Comparison of ENCODE assay signal across 9 mouse cellular contexts in the genomic region with DNA sequence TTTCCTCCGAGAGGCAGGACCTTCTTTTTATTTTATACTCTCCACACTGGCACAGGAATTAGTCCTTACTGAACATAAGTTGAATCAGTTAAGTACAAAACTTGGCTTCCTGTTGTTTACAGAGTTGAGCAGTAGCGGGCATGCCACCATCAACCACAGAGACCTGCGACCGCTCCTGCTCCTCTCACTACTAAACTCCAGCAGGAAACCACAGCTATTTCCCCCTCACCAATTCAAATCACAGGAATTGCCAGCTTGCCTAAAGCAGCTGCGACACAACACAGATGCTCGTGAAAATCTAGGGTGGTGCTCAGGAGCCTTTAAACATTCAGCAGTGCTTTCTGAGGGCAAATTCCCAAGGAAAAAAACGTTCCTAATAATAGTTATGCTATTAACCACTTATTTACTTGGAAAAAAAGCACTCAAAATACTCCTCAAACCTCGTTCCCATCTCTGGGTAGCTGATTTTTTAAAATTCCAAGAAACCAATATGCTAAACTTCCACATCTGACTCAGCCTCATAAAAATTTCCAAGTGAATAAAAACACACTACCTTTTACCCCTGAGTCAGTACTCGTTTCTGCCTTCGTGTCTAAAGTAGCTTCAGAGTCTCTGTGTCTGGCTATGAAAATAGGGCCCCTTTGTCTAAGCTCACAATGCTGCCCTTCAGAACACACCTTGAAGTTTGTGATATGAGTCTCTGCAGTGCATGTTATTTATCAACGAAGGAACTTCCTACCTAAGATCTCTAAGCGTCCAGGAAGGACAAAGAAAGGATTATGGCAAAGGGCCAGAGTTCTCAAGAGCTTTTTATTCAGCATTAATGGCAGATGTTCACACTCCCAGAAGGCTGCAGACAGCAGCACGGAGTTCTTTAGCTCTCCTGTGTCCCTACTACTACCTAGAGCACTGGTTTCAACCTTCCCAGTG. TPM values are rescaled to one million over a fixed set of nuclear protein-coding genes. Genes with fewer than 3 reads are reported as not detected.
DNase-seq lines count a peak whose midpoint lies in the region; ATAC-seq and TF ChIP-seq lines count a peak whose summit lies in the region.
"Had no signal": no experiment of that assay in that cellular context is flagged by ENCODE, and none has a peak within 500 bp of the region (broad histone marks: within the 10 kb centered on the region; RNA-seq: fewer than 3 reads in every experiment).

No protein-coding gene starts in this region.

- no peak for TF ChIP-seq CTCF in hindbrain, postnatal 0 days (IDR thresholded peaks at IDR 0.05; ENCODE audit: low read depth)
- TF ChIP-seq CTCF in CH12.LX (conservative IDR thresholded peaks at IDR 0.05 in 1 of 2, IDR thresholded peaks at IDR 0.05 in 1 of 2; ENCODE audit: low read depth in 2 of 2, low read length in 2 of 2): no peak

- no peak for ATAC-seq in hindbrain, postnatal 0 days
- no peak for ATAC-seq in hindbrain, embryonic 13.5 days (ENCODE audit: low FRiP score)
- 0 out of 2 replicates have a peak, but pooled peaks have one; percentile 27 for ATAC-seq in forebrain, embryonic 15.5 days (replicated peaks)
- ATAC-seq: hindbrain, embryonic 16.5 days had no signal

- dilution Hi-C loops in CH12.LX (cut with MboI; ENCODE audit: extremely low pct_ligation_motif_present, extremely low pct_unique_long_range_greater_than_20kb, low sequenced_read_pairs): no loop called here

- H3K79me2 ChIP-seq in CH12.LX (replicated peaks; ENCODE audit: control insufficient read depth, extremely low read depth, insufficient read depth, poor library complexity, severe bottlenecking) (no peaks in the 10 kb centered on the region), myocyte (ENCODE audit: control insufficient read depth, insufficient read depth) (no peaks in the 10 kb centered on the region)

- no peaks in the 10 kb centered on the region for H3K27me3 ChIP-seq in hindbrain, postnatal 0 days (ENCODE audit: insufficient read depth, low read length)
- no peaks in the 10 kb centered on the region for H3K27me3 ChIP-seq in hindbrain, embryonic 13.5 days
- H3K27me3 ChIP-seq in CH12.LX (replicated peaks) (no peaks in the 10 kb centered on the region), myocyte (ENCODE audit: control insufficient read depth, insufficient read depth, insufficient read length) (no peaks in the 10 kb centered on the region)
- H3K27me3 ChIP-seq in forebrain, embryonic 15.5 days: no peaks in the 10 kb centered on the region

- TF ChIP-seq RAD21 in CH12.LX (IDR thresholded peaks at IDR 0.05; ENCODE audit: low read depth, low read length): no peak

- in situ Hi-C loops in CH12.LX (cut with MboI; ENCODE audit: low pct_ligation_motif_present, low pct_unique_long_range_greater_than_20kb, low sequenced_read_pairs): no loop called here

- no peak overlapping the region for H3K9ac ChIP-seq in hindbrain, postnatal 0 days (replicated peaks; ENCODE audit: low read length)
- H3K9ac ChIP-seq in hindbrain, embryonic 13.5 days: no peak overlapping the region
- no peak overlapping the region for H3K9ac ChIP-seq in CH12.LX (ENCODE audit: insufficient read depth, low read depth)
- H3K9ac ChIP-seq in forebrain, embryonic 15.5 days (replicated peaks): no peak overlapping the region

- H3K4me2 ChIP-seq in hindbrain, postnatal 0 days (ENCODE audit: low read depth, low read length): no peak overlapping the region
- no peak overlapping the region for H3K4me2 ChIP-seq in hindbrain, embryonic 13.5 days
- H3K4me2 ChIP-seq in CH12.LX (ENCODE audit: insufficient read depth, low read depth, poor library complexity, severe bottlenecking) (no peak overlapping the region), myocyte (ENCODE audit: low read depth) (peak overlapping the region; percentile 72)
- H3K4me2 ChIP-seq in forebrain, embryonic 15.5 days (replicated peaks): no peak overlapping the region

- no peaks in the 10 kb centered on the region for H3K36me3 ChIP-seq in hindbrain, postnatal 0 days (ENCODE audit: insufficient read depth, low read length)
- H3K36me3 ChIP-seq in hindbrain, embryonic 13.5 days: no peaks in the 10 kb centered on the region
- no peaks in the 10 kb centered on the region for H3K36me3 ChIP-seq in CH12.LX (replicated peaks in 1 of 2; ENCODE audit: control insufficient read depth in 1 of 2, insufficient read depth in 1 of 2, low read length in 1 of 2)
- H3K36me3 ChIP-seq in forebrain, embryonic 15.5 days: no peaks in the 10 kb centered on the region
- no peaks in the 10 kb centered on the region for H3K36me3 ChIP-seq in myocyte (ENCODE audit: control insufficient read depth, insufficient read depth)

- no peaks in the 10 kb centered on the region for H3K9me3 ChIP-seq in hindbrain, postnatal 0 days (ENCODE audit: low read length)
- H3K9me3 ChIP-seq in hindbrain, embryonic 13.5 days: no peaks in the 10 kb centered on the region
- no peaks in the 10 kb centered on the region for H3K9me3 ChIP-seq in CH12.LX (replicated peaks; ENCODE audit: low read length)
- H3K9me3 ChIP-seq in forebrain, embryonic 15.5 days: no peaks in the 10 kb centered on the region

- intact Hi-C loops in left cerebral cortex, postnatal 4 days (cut with DNase I): no loop called here

- peaks cover 3% of the 10 kb centered on the region; the same call in 1 of the 2 replicates for H3K4me1 ChIP-seq in hindbrain, postnatal 0 days (ENCODE audit: insufficient read depth, low read length)
- no peaks in the 10 kb centered on the region for H3K4me1 ChIP-seq in hindbrain, embryonic 13.5 days (replicated peaks)
- H3K4me1 ChIP-seq in CH12.LX (ENCODE audit: control insufficient read depth in 1 of 2, insufficient read depth in 2 of 2): peaks cover 0 to 16% of the 10 kb centered on the region in 2 experiments; a peak in 2 of 4 replicates
- peaks cover 19% of the 10 kb centered on the region for H3K4me1 ChIP-seq in forebrain, embryonic 15.5 days

- 38% methylated on average over 13 of the region's 13 CpGs for WGBS in hindbrain, postnatal 0 days
- WGBS in hindbrain, embryonic 13.5 days: 69% methylated on average over 13 of the region's 13 CpGs
- 19% methylated on average over 13 of the region's 13 CpGs for WGBS in forebrain, embryonic 15.5 days

- TF ChIP-seq EP300 in CH12.LX (IDR thresholded peaks at IDR 0.05; ENCODE audit: low read length): no peak

- no peak overlapping the region for H3ac ChIP-seq in myocyte (ENCODE audit: control insufficient read depth, insufficient read length)

- no peak overlapping the region for H3K27ac ChIP-seq in hindbrain, postnatal 0 days
- no peak overlapping the region for H3K27ac ChIP-seq in hindbrain, embryonic 13.5 days
- H3K27ac ChIP-seq in CH12.LX (ENCODE audit: insufficient read depth, low read depth): no peak overlapping the region
- no peak overlapping the region for H3K27ac ChIP-seq in forebrain, embryonic 15.5 days (replicated peaks)

- TF ChIP-seq POLR2A in CH12.LX (IDR thresholded peaks at IDR 0.05; ENCODE audit: low read depth, low read length) (no peak), myocyte (IDR thresholded peaks at IDR 0.05; ENCODE audit: insufficient read length, low read depth) (no peak)

- no peak overlapping the region for H3K4me3 ChIP-seq in hindbrain, postnatal 0 days (ENCODE audit: low read length)
- no peak overlapping the region for H3K4me3 ChIP-seq in hindbrain, embryonic 13.5 days
- H3K4me3 ChIP-seq in CH12.LX (replicated peaks in 1 of 3; ENCODE audit: low read depth in 2 of 3, low read length in 2 of 3, poor library complexity in 1 of 3) (no peak overlapping the region), myocyte (no peak overlapping the region)
- no peak overlapping the region for H3K4me3 ChIP-seq in forebrain, embryonic 15.5 days

- DNase-seq in hindbrain, postnatal 0 days (ENCODE audit: low spot score): peak; percentile 33
- DNase-seq in CH12.LX (ENCODE audit: extremely low read depth): peak; percentile 26
- no peak for DNase-seq in adrenal gland, adult 8-10 months
- DNase-seq in left cerebral cortex, postnatal 4 days: no peak
- no peak for DNase-seq in gastrocnemius, postnatal 10 days

TF ChIP-seq in CH12.LX, 34 proteins besides CTCF, POLR2A, EP300 and RAD21:
- TF ChIP-seq BHLHE40 (IDR thresholded peaks at IDR 0.05; ENCODE audit: low read depth, low read length) (0 out of 2 replicates have a peak, but pooled peaks have one; percentile 21), USF1 (IDR thresholded peaks at IDR 0.05; ENCODE audit: low read depth, low read length) (no peak)

TF ChIP-seq in myocyte, 11 proteins besides CTCF, POLR2A, EP300 and RAD21:
- no peak for TF ChIP-seq REST (IDR thresholded peaks at IDR 0.05; ENCODE audit: insufficient read depth, insufficient read length)
- no peak for TF ChIP-seq CEBPB (IDR thresholded peaks at IDR 0.05; ENCODE audit: insufficient read depth, poor library complexity, severe bottlenecking)
- TF ChIP-seq MYOD1 (IDR thresholded peaks at IDR 0.05; ENCODE audit: control insufficient read depth in 1 of 3, insufficient read length in 2 of 3, low read depth in 2 of 3): peak in 2 of 3 experiments; percentile 66 to 70
- no peak for TF ChIP-seq MAX (IDR thresholded peaks at IDR 0.05; ENCODE audit: low read depth)
- no peak for TF ChIP-seq TCF3 (IDR thresholded peaks at IDR 0.05; ENCODE audit: insufficient read length, low read depth)
- no peak for TF ChIP-seq USF1 (IDR thresholded peaks at IDR 0.05; ENCODE audit: low read depth)
- no peak for TF ChIP-seq SRF (IDR thresholded peaks at IDR 0.05; ENCODE audit: control insufficient read depth, insufficient read length, low read depth)
- TF ChIP-seq TCF12 (IDR thresholded peaks at IDR 0.05; ENCODE audit: insufficient read depth, poor library complexity, severe bottlenecking): peak; percentile 34
- no peak for TF ChIP-seq POLR2AphosphoS2 (IDR thresholded peaks at IDR 0.05; ENCODE audit: insufficient read length, low read depth)
- peak in 2 of 3 experiments; percentile 70 for TF ChIP-seq MYOG (IDR thresholded peaks at IDR 0.05; ENCODE audit: control insufficient read depth in 1 of 3, insufficient read depth in 1 of 3, insufficient read length in 2 of 3, low read depth in 2 of 3)
- TF ChIP-seq E2F4 (IDR thresholded peaks at IDR 0.05; ENCODE audit: insufficient read depth): no peak
TF ChIP-seq in myocyte: peak in this region for 3.

RNA-seq across cellular contexts. Expression of a gene that starts 13.4 kb away (rescaled TPM):
- total RNA-seq in hindbrain, postnatal 0 days (2014; rRNA removed): 24.7 and 26.8 TPM in 2 replicates
- polyA plus RNA-seq in hindbrain, postnatal 0 days (2015; fragmentation: Nextera tagmentation; extraction: Ambion mirVana): 12.8 and 13.7 TPM in 2 replicates
- 2.3 and 2.8 TPM in 2 replicates for polyA plus RNA-seq in hindbrain, embryonic 13.5 days (2015; fragmentation: Nextera tagmentation; extraction: Ambion mirVana)
- not detected in 2 replicates for total RNA-seq in CH12.LX (2012; rRNA removed)
- 0.03 TPM in 2 replicates for total RNA-seq in CH12.LX (2014; rRNA removed)
- not detected in 2 replicates for polyA plus RNA-seq in CH12.LX (2012; ENCODE audit: insufficient read length, low read depth)
- 2.7 TPM in 2 replicates for polyA plus RNA-seq in forebrain, embryonic 15.5 days (2015; fragmentation: Nextera tagmentation; extraction: Ambion mirVana)
- polyA plus RNA-seq in myocyte (2012; fragmentation: generic; extraction: Trizol): 0.13 TPM
- total RNA-seq in adrenal gland, adult 8-10 months (2022): 1 to 10 TPM; 1.7 to 3.1 (median 1.9) TPM
- total RNA-seq in left cerebral cortex, postnatal 4 days (2021): 10 to 100 TPM; 16.8 to 18.7 TPM
- total RNA-seq in gastrocnemius, postnatal 10 days (2021): 1 to 10 TPM in 1 of 2 experiments, under 1 TPM in 1; 0.66 to 1.0 TPM

Comparison
In these comparisons a context has a peak if more than half of its experiments do, and no peak if none do; other contexts are left out.
1. DNase-seq: peak in hindbrain, postnatal 0 days (single experiment) and CH12.LX (single experiment); none in adrenal gland, adult 8-10 months (single experiment), left cerebral cortex, postnatal 4 days (single experiment) and gastrocnemius, postnatal 10 days (single experiment).